Mouse (Mus musculus) olfactory bulb, adult 2 months (tissue): ENCODE results near the gene Ptgfrn. TPM values are rescaled to one million over a fixed set of nuclear protein-coding genes. Genes with fewer than 3 reads are reported as not detected.

Experiments used
- H3K27ac ChIP-seq: fragments of 200-500 bp; 2 replicates; pipeline ENCODE4 v1.5.1; 2012; ENCODE audit warnings: low read depth, low read length; ENCODE audit not compliant: insufficient read depth
- H3K4me1 ChIP-seq: fragments of 200-500 bp; 2 replicates; pipeline ENCODE4 v1.6.1; 2012; ENCODE audit warnings: low read length; ENCODE audit not compliant: control insufficient read depth, insufficient read depth
- H3K4me3 ChIP-seq: fragments of 200-500 bp; 2 replicates; pipeline ENCODE4 v1.5.1; 2012; ENCODE audit warnings: mild to moderate bottlenecking, low read depth, low read length, moderate library complexity; ENCODE audit not compliant: insufficient read depth
- CTCF ChIP-seq: fragments of 200-500 bp; IDR thresholded peaks from 2 replicates; pipeline ENCODE4 v1.5.1; 2012; ENCODE audit warnings: low read depth, mild to moderate bottlenecking, low read length, moderate library complexity; ENCODE audit not compliant: insufficient read depth
- POLR2A ChIP-seq: fragments of 200-500 bp; IDR thresholded peaks from 2 replicates; pipeline ENCODE4 v1.6.1; 2012; ENCODE audit warnings: mild to moderate bottlenecking, low read depth, low read length, moderate library complexity; ENCODE audit not compliant: insufficient read depth
- WGBS: fragments of 180-500 bp; shearing (Covaris S2); methylation state at CpG from one replicate; pipeline ENCODE4 v1.1.7; 2018; 5-methylcytosine and 5-hydroxymethylcytosine counted together
- polyA plus RNA-seq: library from polyadenylated mRNA; stranded (reverse); fragments of >200 nt; gene quantifications from 2 replicates; pipeline ENCODE4 v1.2.4, GENCODE M21; 2012; ENCODE audit warnings: low replicate concordance; ENCODE audit not compliant: missing spikeins, insufficient read depth, insufficient read length

Ptgfrn gene
- polyA plus RNA-seq, 1 experiment: not detected

GRCm38 (mm10) chr3:101037984-101038545 lies 72.0 kb downstream of the Ptgfrn start:
- TF ChIP-seq POLR2A (no peak), CTCF (no peak)
- Histone ChIP-seq H3K27ac (no peak overlapping the region), H3K4me1 (peaks cover 3% of the 10 kb centered on the region; the same call in 1 of the 2 replicates), H3K4me3 (no peak overlapping the region)
- 78% methylated on average over 5 of the region's 5 CpGs for WGBS

DNA sequence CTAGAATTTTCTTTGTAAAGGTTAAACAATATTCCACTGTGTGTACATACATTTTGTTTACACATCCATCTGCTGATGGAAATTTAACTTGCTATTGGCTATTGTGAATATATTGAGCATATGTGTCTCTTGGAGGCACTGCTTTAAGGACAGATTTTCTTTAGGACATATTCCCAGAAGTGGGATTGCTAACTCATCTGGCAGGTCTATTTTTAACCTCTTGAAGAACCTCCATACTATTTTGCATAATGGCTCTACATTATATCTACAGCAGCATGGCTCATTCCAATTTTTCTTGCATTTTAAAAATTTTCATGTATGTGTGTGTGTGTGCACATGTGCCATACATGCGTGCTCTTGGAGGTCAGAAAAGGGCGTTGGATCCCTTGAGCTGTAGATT lies 74.1 kb downstream of the Ptgfrn start:
- TF ChIP-seq CTCF (no peak), POLR2A (no peak)
- no peak overlapping the region for H3K27ac ChIP-seq
- H3K4me1 ChIP-seq: 0 out of 2 replicates have a peak, but pooled peaks cover 2% of the 10 kb centered on the region
- no peak overlapping the region for H3K4me3 ChIP-seq
- WGBS: 95% methylated on average over 2 of the region's 2 CpGs

DNA sequence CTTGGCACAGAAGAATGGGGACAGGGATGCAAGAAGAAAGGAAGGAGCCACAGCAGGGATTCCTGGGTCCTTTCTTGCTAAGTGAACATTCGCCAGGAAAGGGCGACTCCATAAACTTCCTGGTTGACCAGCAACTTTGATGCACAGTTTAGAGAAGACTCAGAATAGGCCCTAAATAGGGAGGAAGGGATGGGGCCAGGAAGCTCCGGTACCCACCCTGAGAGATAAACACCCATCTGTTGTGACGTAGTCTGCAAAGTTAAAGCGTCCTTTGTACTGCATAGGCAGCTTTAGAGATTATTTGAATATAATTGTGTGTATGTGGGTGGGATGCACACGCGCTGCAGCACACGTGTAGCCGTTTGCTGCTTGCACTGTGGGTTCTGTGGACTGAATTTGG lies 75.6 kb downstream of the Ptgfrn start:
- H3K4me1 ChIP-seq: 0 out of 2 replicates have a peak, but pooled peaks cover 2% of the 10 kb centered on the region
- H3K27ac ChIP-seq: no peak overlapping the region
- no peak for TF ChIP-seq CTCF
- no peak for TF ChIP-seq POLR2A
- H3K4me3 ChIP-seq: no peak overlapping the region
- 80% methylated on average over 9 of the region's 9 CpGs for WGBS

DNA sequence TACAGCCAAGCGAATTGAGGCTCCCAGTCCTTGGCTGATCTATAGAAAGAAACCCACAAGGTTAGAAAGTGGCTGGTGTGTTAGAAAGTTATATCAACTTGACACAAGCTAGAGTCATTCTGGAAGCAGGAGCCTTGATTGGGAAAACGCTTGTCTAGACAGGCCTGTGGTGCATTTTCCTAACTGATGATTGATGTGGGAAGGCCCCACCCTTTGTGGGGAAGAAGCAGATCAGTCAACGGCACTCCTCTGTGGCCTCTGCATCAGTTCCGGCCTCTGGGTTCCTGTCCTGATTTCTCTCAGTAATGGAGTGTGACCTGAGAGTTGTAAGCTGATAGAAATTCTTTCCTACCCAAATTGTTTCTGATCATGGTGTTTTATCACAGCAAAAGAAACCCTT lies 76.4 kb downstream of the Ptgfrn start:
- Histone ChIP-seq H3K4me1 (0 out of 2 replicates have a peak, but pooled peaks cover 2% of the 10 kb centered on the region), H3K27ac (no peak overlapping the region), H3K4me3 (no peak overlapping the region)
- 91% methylated on average over 4 of the region's 4 CpGs for WGBS
- TF ChIP-seq POLR2A: no peak
- TF ChIP-seq CTCF: no peak

- no peak overlapping the region for H3K4me3 ChIP-seq
These were observed 78.5 kb downstream of the Ptgfrn start for GRCm38 (mm10) chr3:101031456-101032142.

GRCm38 (mm10) chr3:101030630-101031029 lies 79.4 kb downstream of the Ptgfrn start:
- 100% methylated on average over 1 of the region's 1 CpGs for WGBS
- Histone ChIP-seq H3K27ac (no peak overlapping the region), H3K4me3 (no peak overlapping the region), H3K4me1 (0 out of 2 replicates have a peak, but pooled peaks cover 2% of the 10 kb centered on the region)
- no peak for TF ChIP-seq POLR2A
- TF ChIP-seq CTCF: no peak

More at GRCm38 (mm10) chr3:101031456-101032142, 78.5 kb downstream of the Ptgfrn start:
- H3K27ac ChIP-seq: no peak overlapping the region
- 0 out of 2 replicates have a peak, but pooled peaks cover 2% of the 10 kb centered on the region for H3K4me1 ChIP-seq
- TF ChIP-seq POLR2A: no peak
- no peak for TF ChIP-seq CTCF
- 62% methylated on average over 7 of the region's 7 CpGs for WGBS

DNA sequence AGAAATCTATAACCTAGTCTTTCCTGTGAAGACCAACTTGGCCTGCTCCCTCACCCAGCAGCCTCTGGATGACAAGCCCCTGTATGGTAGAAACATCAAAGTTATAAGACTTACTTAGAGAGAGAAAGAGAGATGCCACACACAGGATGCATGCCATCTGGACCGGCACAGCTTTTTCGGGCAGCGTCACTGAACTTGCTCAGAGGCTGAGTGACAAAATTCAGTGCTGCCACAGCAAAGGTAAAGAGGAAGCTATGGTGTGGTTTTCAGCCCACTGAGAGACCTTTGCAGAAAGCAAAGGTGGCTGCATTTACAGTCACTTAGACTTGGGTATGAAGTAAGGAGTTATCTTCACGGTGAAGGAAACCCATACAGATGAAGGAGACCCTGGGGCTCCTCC lies 80.7 kb downstream of the Ptgfrn start, which contains the start of gene Cd101:
Gene Cd101 (minus strand): TSS at position 218 of the 400 bp plus-strand sequence.
- Histone ChIP-seq H3K27ac (no peak within 1 kb of the TSS), H3K4me3 (no peak within 1 kb of the TSS), H3K4me1 (0 out of 2 replicates have a peak, but pooled peaks cover 2% of the 10 kb centered on the region)
- TF ChIP-seq POLR2A (no peak), CTCF (no peak)
- 92% methylated on average over 4 of the region's 4 CpGs for WGBS

GRCm38 (mm10) chr3:101026741-101027140 lies 83.3 kb downstream of the Ptgfrn start:
- TF ChIP-seq POLR2A (no peak), CTCF (no peak)
- WGBS: 88% methylated on average over 1 of the region's 1 CpGs
- Histone ChIP-seq H3K4me3 (no peak overlapping the region), H3K27ac (no peak overlapping the region), H3K4me1 (0 out of 2 replicates have a peak, but pooled peaks cover 2% of the 10 kb centered on the region)

DNA sequence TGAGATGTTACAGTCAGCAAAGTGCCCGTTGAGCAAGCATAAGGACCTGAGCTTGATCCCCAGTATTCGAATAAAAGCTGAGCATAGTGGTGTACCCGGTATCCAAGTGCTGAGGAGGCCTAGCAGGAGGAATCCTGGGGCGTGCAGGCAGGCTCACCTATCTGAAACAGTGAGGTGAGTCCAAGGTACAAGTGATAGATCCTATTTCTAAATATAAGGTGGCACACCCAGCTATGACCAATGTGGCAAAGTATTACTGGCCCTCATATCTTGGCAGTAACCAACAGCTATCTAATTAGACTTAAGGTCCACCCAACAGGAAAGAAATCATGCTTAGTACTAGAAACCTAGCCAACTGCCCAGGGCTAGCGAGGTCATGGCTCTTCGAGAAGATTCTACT lies 87.1 kb downstream of the Ptgfrn start:
- TF ChIP-seq CTCF (no peak), POLR2A (no peak)
- no peak overlapping the region for H3K27ac ChIP-seq
- no peak overlapping the region for H3K4me3 ChIP-seq
- no peaks in the 10 kb centered on the region for H3K4me1 ChIP-seq
- WGBS: 93% methylated on average over 6 of the region's 6 CpGs
